Comparison of ENCODE assay signal across 12 mouse cellular contexts in the genomic region with DNA sequence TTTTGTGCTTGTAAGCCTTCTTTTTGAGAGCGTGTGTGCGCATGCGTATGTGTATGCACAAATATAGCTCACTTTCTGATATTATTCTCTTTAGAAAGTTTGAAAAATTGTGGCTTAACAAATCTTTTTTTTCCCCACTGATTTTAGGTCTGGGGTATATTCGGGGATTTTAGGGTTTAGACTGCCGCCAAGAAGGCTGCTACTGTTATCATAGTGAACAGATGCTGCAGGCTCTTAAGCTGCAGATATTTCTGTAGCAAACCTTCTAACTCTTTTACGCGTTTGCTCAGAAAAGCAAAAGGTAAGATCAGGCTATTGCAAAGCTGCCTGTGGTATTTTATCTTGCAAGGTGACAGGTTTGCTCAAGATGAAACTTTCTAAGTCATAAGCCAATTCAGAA.
"Had no signal": no experiment of that assay in that cellular context is flagged by ENCODE, and none has a peak within 500 bp of the region (broad histone marks: within the 10 kb centered on the region; RNA-seq: fewer than 3 reads in every experiment).

No protein-coding gene starts in this region.

- H3K9ac ChIP-seq: kidney, embryonic 15.5 days; limb, embryonic 15.5 days; liver, embryonic 12.5 days; lung, embryonic 14.5 days; neural tube, embryonic 12.5 days had no signal

- H3K4me2 ChIP-seq: kidney, embryonic 15.5 days; limb, embryonic 15.5 days; liver, embryonic 12.5 days; lung, embryonic 14.5 days; neural tube, embryonic 12.5 days had no signal

- H3K9me3 ChIP-seq: kidney, embryonic 15.5 days; limb, embryonic 15.5 days; liver, embryonic 12.5 days; neural tube, embryonic 12.5 days had no signal

- ATAC-seq: intestine, embryonic 16.5 days; liver, embryonic 12.5 days had no signal

- H3K36me3 ChIP-seq: kidney, embryonic 15.5 days; limb, embryonic 15.5 days; liver, embryonic 12.5 days; neural tube, embryonic 12.5 days had no signal

- H3K4me3 ChIP-seq: kidney, embryonic 15.5 days; limb, embryonic 15.5 days; liver, embryonic 12.5 days; neural tube, embryonic 12.5 days had no signal

- H3K27ac ChIP-seq: kidney, embryonic 15.5 days; limb, embryonic 15.5 days; liver, embryonic 12.5 days; macrophage; neural tube, embryonic 12.5 days; stomach, postnatal 0 days had no signal

- H3K4me1 ChIP-seq: kidney, embryonic 15.5 days; limb, embryonic 15.5 days; liver, embryonic 12.5 days had no signal

- H3K27me3 ChIP-seq: kidney, embryonic 15.5 days; limb, embryonic 15.5 days; liver, embryonic 12.5 days; neural tube, embryonic 12.5 days had no signal

- DNase-seq: kidney, adult 2 months; kidney, postnatal 14 days; lung, embryonic 14.5 days; lung, postnatal 14 days; thymus, postnatal 14 days had no signal
